Mouse (Mus musculus) large intestine, adult 2 months (tissue): Measurements from ENCODE around the gene Fastkd3. TPM values are rescaled to one million over a fixed set of nuclear protein-coding genes. Genes with fewer than 3 reads are reported as not detected.
"Not testable (repeated sequence)": the region's sequence is repeated elsewhere in the genome, so short reads cannot be mapped to it uniquely, and the experiment has no call there.

ENCODE experiments used
- DNase-seq: peaks from one replicate; pipeline ENCODE4 v3.0.0-alpha.2; 2012; ENCODE audit warnings: low read depth, low spot score
- WGBS: fragments of 180-500 bp; shearing (Covaris S2); methylation state at CpG from one replicate; pipeline ENCODE4 v1.1.7; 2018; 5-methylcytosine and 5-hydroxymethylcytosine counted together
- polyA plus RNA-seq: library from polyadenylated mRNA; depleted of rRNA; stranded (reverse); fragments of >200 nt; gene quantifications from 2 replicates; pipeline ENCODE4 v1.2.3, GENCODE M21; 2012; rRNA removed

Fastkd3 gene
- 8.6 and 16.5 TPM in 2 replicates for polyA plus RNA-seq

- DNase-seq = peak; percentile 75
- WGBS = under 1% methylated on average over 81 of the region's 81 CpGs
Measured at GRCm38 (mm10) chr13:68581747-68582516, at the start of gene Fastkd3, which contains the start of gene Mtrr. Gene Fastkd3 (plus strand): TSS chr13:68582234. Gene Mtrr (minus strand): TSS chr13:68582149.

- WGBS = 16% methylated on average over 6 of the region's 6 CpGs
- DNase-seq = not testable (repeated sequence)
Measured at GRCm38 (mm10) chr13:68553391-68553790, 28.6 kb upstream of the Fastkd3 start.

- no peak for DNase-seq
- WGBS = 96% methylated on average over 9 of the region's 9 CpGs
Measured at GRCm38 (mm10) chr13:68568110-68568509, 13.9 kb upstream of the Fastkd3 start.

GRCm38 (mm10) chr13:68568548-68568947, 13.5 kb upstream of the Fastkd3 start:
- no peak for DNase-seq
- 92% methylated on average over 11 of the region's 11 CpGs for WGBS

GRCm38 (mm10) chr13:68569589-68570336, 12.3 kb upstream of the Fastkd3 start:
- DNase-seq = no peak
- WGBS = 46% methylated on average over 17 of the region's 17 CpGs

- 67% methylated on average over 19 of the region's 19 CpGs for WGBS
- no peak for DNase-seq
Measured at GRCm38 (mm10) chr13:68572247-68572646, 9.8 kb upstream of the Fastkd3 start.

GRCm38 (mm10) chr13:68572966-68573913, 8.8 kb upstream of the Fastkd3 start:
- DNase-seq = no peak

GRCm38 (mm10) chr13:68574398-68574797, 7.6 kb upstream of the Fastkd3 start:
- DNase-seq = no peak

More at GRCm38 (mm10) chr13:68572966-68573913, 8.8 kb upstream of the Fastkd3 start:
- WGBS = 61% methylated on average over 10 of the region's 10 CpGs

GRCm38 (mm10) chr13:68577945-68578344, 4.1 kb upstream of the Fastkd3 start:
- DNase-seq = no peak
- 85% methylated on average over 7 of the region's 7 CpGs for WGBS

More at GRCm38 (mm10) chr13:68574398-68574797, 7.6 kb upstream of the Fastkd3 start:
- 73% methylated on average over 4 of the region's 4 CpGs for WGBS

- DNase-seq = no peak
- WGBS = 14% methylated on average over 14 of the region's 14 CpGs
Measured at GRCm38 (mm10) chr13:68581086-68581740, 821 bp upstream of the Fastkd3 start.

GRCm38 (mm10) chr13:68582517-68582780, 415 bp downstream of the Fastkd3 start:
- WGBS = under 1% methylated on average over 11 of the region's 11 CpGs
- DNase-seq = no peak

- no peak for DNase-seq
- WGBS = 75% methylated on average over 11 of the region's 11 CpGs
Measured at GRCm38 (mm10) chr13:68583961-68584360, 1.9 kb downstream of the Fastkd3 start.

GRCm38 (mm10) chr13:68585441-68585840, 3.4 kb downstream of the Fastkd3 start:
- 77% methylated on average over 7 of the region's 7 CpGs for WGBS

GRCm38 (mm10) chr13:68588352-68588751, 6.3 kb downstream of the Fastkd3 start:
- DNase-seq = no peak

More at GRCm38 (mm10) chr13:68585441-68585840, 3.4 kb downstream of the Fastkd3 start:
- DNase-seq = no peak

- WGBS = 83% methylated on average over 1 of the region's 1 CpGs
- DNase-seq = no peak
Measured at GRCm38 (mm10) chr13:68593797-68594196, 11.8 kb downstream of the Fastkd3 start.

GRCm38 (mm10) chr13:68597199-68597598, 15.2 kb downstream of the Fastkd3 start, which contains the start of gene 1700001L19Rik:
Gene 1700001L19Rik (plus strand): TSS chr13:68597421.
- DNase-seq = no peak
- 5% methylated on average over 10 of the region's 10 CpGs for WGBS

- DNase-seq = peak; percentile 66
- WGBS = 6% methylated on average over 13 of the region's 13 CpGs
Measured at GRCm38 (mm10) chr13:68597667-68598066, 15.6 kb downstream of the Fastkd3 start.

- DNase-seq = no peak
Measured at GRCm38 (mm10) chr13:68598953-68599352, 16.9 kb downstream of the Fastkd3 start.

- WGBS = 22% methylated on average over 6 of the region's 6 CpGs
Measured at GRCm38 (mm10) chr13:68601184-68601583, 19.1 kb downstream of the Fastkd3 start.

More at GRCm38 (mm10) chr13:68601184-68601583, 19.1 kb downstream of the Fastkd3 start:
- no peak for DNase-seq
